Mouse (Mus musculus): ENCODE data around the gene Prelid3b. TPM values are rescaled to one million over a fixed set of nuclear protein-coding genes. Genes with fewer than 3 reads are reported as not detected.

Gene Prelid3b
- polyA plus RNA-seq, 1 experiment from 2014 or later, result 102 TPM

DNA sequence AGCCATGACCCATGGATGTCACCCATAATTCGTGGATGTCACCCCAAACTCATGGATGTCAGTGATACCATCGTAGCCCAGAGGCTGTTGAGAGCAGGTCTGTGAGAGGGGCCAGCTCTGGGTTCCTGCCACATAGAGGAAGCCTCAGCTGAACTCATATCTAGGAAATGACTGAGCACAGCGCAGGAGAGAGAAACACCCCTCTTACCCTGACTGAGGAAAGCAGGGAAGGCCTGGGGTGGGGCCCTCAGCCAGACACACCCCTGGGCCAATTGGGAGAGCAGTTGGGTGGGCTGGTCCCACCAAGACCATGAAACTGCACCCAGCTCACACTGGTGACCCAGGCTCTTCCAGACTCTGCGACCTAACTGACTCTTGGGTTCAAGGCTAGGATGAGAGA, 22.5 kb downstream of the Prelid3b start, which contains the start of gene Tubb1:
Gene Tubb1, plus strand, starts transcription at position 343 of the 400 bp plus-strand sequence.
- no peaks in the 10 kb centered on the region for H3K27me3 ChIP-seq (replicated peaks)
- H3K4me1 ChIP-seq, result no peaks in the 10 kb centered on the region
- WGBS, result 79% methylated on average over 4 of the region's 4 CpGs
- H3K36me3 ChIP-seq, result no peaks in the 10 kb centered on the region
- H3K4me2 ChIP-seq (replicated peaks), result no peak within 1 kb of the TSS
- no peak for ATAC-seq (ENCODE audit: low FRiP score, low read depth)
- H3K9ac ChIP-seq, result no peak within 1 kb of the TSS
- no peaks in the 10 kb centered on the region for H3K9me3 ChIP-seq
- no peak within 1 kb of the TSS for H3K4me3 ChIP-seq
- H3K27ac ChIP-seq, result no peak within 1 kb of the TSS

DNA sequence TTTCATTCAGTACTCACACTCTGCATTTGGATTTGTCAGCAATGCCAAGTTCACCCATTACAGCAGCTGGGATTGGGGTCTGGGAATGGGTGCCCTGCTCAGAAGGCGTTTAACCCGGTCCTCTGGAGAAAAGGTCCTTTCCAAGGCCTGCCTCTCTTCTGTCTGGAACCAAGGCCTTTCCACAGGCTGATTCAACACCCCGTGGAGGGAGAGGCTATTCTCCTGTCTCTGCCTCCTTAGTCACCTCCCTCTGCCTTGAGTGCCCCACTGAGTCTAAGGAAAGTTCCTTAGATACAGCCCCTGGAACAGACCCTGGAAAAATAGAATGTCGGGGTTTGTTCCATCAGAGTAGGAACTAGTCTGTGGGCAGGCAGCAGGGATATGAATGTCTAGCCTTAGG, 24.5 kb downstream of the Prelid3b start:
- H3K9me3 ChIP-seq, result no peaks in the 10 kb centered on the region
- WGBS, result 80% methylated on average over 4 of the region's 4 CpGs
- H3K4me2 ChIP-seq (replicated peaks), result no peak overlapping the region
- H3K27ac ChIP-seq, result no peak overlapping the region
- H3K27me3 ChIP-seq (replicated peaks), result no peaks in the 10 kb centered on the region
- no peak for ATAC-seq (ENCODE audit: low FRiP score, low read depth)
- no peaks in the 10 kb centered on the region for H3K36me3 ChIP-seq
- no peaks in the 10 kb centered on the region for H3K4me1 ChIP-seq
- H3K9ac ChIP-seq, result no peak overlapping the region
- no peak overlapping the region for H3K4me3 ChIP-seq

DNA sequence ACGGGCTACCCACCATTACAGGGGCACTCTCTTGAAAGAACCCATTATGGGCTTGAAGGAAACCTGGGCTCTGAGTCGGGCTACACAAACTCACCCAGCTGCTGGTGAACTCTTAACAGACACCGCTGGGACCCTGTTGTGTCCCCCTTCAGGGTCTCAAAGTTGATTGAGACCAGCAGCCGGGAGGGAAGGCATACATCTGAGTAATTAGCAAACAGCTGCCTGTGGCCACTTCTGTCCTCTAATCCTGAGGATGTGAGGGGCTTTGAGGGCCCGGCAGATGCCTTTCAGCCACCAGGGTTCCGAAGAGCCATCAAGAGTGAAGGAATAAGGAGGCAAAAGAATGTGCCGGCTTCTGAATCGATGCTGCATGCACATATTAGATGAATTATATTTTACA, 26.0 kb downstream of the Prelid3b start:
- 68% methylated on average over 8 of the region's 8 CpGs for WGBS
- Histone ChIP-seq H3K36me3 (no peaks in the 10 kb centered on the region), H3K27me3 (replicated peaks) (no peaks in the 10 kb centered on the region), H3K27ac (no peak overlapping the region), H3K4me1 (0 out of 2 replicates have a peak, but pooled peaks cover 3% of the 10 kb centered on the region), H3K4me3 (no peak overlapping the region), H3K4me2 (replicated peaks) (no peak overlapping the region), H3K9me3 (no peaks in the 10 kb centered on the region), H3K9ac (no peak overlapping the region)
- ATAC-seq (ENCODE audit: low FRiP score, low read depth), result no peak

DNA sequence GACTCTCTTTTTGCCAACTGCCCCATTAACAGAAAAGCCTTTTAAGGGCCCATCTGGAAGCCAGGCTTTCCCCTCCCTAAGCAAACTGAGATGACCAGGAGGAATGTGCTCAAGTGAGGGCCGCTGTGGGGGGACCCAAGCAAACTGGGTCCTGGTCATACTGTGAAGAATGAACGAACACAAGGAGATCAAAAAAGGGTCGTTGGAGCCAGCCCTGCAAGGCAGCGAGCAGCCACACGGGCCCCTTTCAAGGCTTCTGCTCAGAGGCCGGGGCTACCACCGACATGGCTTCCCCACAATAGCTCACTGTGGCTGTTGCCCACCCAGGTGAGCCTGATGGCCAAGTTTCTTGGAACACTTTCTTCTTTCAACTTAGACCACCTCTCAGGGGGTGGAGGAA, 26.4 kb downstream of the Prelid3b start:
- ATAC-seq (ENCODE audit: low FRiP score, low read depth), result no peak
- Histone ChIP-seq H3K4me2 (replicated peaks) (no peak overlapping the region), H3K27ac (no peak overlapping the region), H3K9ac (no peak overlapping the region), H3K27me3 (replicated peaks) (no peaks in the 10 kb centered on the region), H3K36me3 (no peaks in the 10 kb centered on the region), H3K4me1 (0 out of 2 replicates have a peak, but pooled peaks cover 3% of the 10 kb centered on the region), H3K9me3 (no peaks in the 10 kb centered on the region), H3K4me3 (no peak overlapping the region)
- WGBS, result 37% methylated on average over 7 of the region's 7 CpGs

DNA sequence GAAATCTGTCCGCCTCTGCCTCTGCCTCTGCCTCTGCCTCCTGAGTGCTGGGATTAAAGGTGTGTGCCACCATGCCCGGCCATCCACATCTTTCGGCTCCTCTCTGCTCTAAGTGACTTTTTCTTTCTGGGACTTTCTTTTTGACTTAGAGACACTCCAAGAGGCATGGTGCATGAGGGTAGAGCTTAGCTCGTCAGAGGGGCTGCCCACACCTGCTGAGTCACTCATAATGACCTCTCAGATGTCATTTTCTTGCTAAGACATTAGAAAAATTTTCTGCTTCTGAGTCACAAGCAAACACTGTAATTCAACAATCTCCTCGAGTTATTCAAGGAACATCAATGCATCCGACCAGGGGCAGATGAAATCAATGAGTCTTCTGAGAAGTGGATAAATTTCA, 27.9 kb downstream of the Prelid3b start:
- no peak overlapping the region for H3K4me2 ChIP-seq (replicated peaks)
- H3K4me1 ChIP-seq, result 0 out of 2 replicates have a peak, but pooled peaks cover 3% of the 10 kb centered on the region
- no peak overlapping the region for H3K27ac ChIP-seq
- H3K27me3 ChIP-seq (replicated peaks), result no peaks in the 10 kb centered on the region
- H3K36me3 ChIP-seq, result no peaks in the 10 kb centered on the region
- no peak overlapping the region for H3K4me3 ChIP-seq
- H3K9ac ChIP-seq, result no peak overlapping the region
- no peak for ATAC-seq (ENCODE audit: low FRiP score, low read depth)
- 83% methylated on average over 6 of the region's 6 CpGs for WGBS
- H3K9me3 ChIP-seq, result no peaks in the 10 kb centered on the region

DNA sequence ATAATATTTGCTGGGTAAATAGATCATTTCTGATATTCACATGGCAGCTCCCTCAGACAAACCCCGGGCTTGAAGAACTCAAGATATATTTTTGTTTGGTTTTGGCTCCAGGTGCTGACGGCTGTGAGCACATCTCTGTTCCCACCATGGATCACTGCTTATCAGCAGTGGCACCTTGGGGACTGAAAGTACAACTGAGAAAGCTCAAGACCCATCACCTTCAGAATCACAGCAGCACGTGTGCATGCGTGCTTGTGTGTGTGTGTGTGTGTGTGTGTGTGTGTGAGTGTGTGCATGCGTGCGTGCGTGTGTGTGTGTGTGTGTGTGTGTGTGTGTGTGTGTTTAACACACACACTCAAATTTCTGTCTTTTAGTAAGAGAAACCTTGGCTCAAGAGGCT, 28.5 kb downstream of the Prelid3b start:
- no peak for ATAC-seq (ENCODE audit: low FRiP score, low read depth)
- Histone ChIP-seq H3K4me1 (0 out of 2 replicates have a peak, but pooled peaks cover 4% of the 10 kb centered on the region), H3K27ac (no peak overlapping the region), H3K27me3 (replicated peaks) (no peaks in the 10 kb centered on the region), H3K9me3 (no peaks in the 10 kb centered on the region), H3K9ac (no peak overlapping the region), H3K4me3 (no peak overlapping the region), H3K4me2 (replicated peaks) (no peak overlapping the region), H3K36me3 (no peaks in the 10 kb centered on the region)
- 78% methylated on average over 7 of the region's 7 CpGs for WGBS

DNA sequence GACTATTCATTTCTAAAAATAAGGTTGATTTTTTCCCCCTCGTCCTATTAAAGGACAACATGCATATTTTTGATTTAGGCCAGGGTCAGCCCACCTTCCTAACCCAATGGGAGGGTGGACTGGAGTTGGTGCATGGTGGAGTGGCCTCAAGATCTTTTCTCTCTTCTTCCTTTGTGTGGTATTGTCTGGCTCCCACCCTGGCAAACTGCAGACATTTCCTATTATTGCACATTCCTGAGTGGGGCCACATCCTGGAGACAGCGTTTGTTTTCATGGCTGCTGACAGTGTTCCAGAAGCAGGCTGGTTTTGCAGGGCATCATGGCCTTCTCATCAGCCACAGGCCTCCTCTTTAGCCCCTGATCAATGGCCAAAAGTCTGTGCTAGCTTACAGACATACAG, 29.8 kb downstream of the Prelid3b start:
- WGBS, result 55% methylated on average over 2 of the region's 2 CpGs
- no peak overlapping the region for H3K4me3 ChIP-seq
- no peak overlapping the region for H3K27ac ChIP-seq
- H3K36me3 ChIP-seq, result no peaks in the 10 kb centered on the region
- no peak overlapping the region for H3K9ac ChIP-seq
- no peaks in the 10 kb centered on the region for H3K9me3 ChIP-seq
- H3K27me3 ChIP-seq (replicated peaks), result no peaks in the 10 kb centered on the region
- H3K4me2 ChIP-seq (replicated peaks), result no peak overlapping the region
- ATAC-seq (ENCODE audit: low FRiP score, low read depth), result no peak
- H3K4me1 ChIP-seq, result peaks cover 16% of the 10 kb centered on the region

DNA sequence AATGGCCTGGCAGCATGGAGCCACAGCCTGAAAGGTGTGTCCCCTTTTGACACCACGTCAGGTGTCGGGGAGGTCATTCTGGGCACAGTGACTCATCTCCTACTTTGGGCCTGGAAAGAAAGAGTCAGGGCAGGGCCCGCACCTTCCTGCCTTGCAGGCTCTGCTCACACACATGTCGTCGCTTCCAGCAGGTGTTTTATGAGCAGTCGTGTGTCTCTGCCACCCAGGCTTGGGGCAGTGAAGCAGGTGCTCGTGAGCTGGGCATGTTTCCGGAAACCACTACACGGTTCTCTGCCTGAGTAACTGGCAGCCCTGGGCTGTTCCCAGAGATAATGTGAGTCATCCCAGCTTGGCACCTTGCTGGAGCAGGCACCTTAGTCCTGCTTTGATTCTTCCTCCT, 30.4 kb downstream of the Prelid3b start:
- H3K36me3 ChIP-seq, result no peaks in the 10 kb centered on the region
- WGBS, result 75% methylated on average over 9 of the region's 9 CpGs
- no peak overlapping the region for H3K4me3 ChIP-seq
- H3K4me1 ChIP-seq, result peaks cover 19% of the 10 kb centered on the region
- no peak for ATAC-seq (ENCODE audit: low FRiP score, low read depth)
- no peaks in the 10 kb centered on the region for H3K27me3 ChIP-seq (replicated peaks)
- no peak overlapping the region for H3K9ac ChIP-seq
- no peak overlapping the region for H3K27ac ChIP-seq
- H3K4me2 ChIP-seq (replicated peaks), result no peak overlapping the region
- no peaks in the 10 kb centered on the region for H3K9me3 ChIP-seq

DNA sequence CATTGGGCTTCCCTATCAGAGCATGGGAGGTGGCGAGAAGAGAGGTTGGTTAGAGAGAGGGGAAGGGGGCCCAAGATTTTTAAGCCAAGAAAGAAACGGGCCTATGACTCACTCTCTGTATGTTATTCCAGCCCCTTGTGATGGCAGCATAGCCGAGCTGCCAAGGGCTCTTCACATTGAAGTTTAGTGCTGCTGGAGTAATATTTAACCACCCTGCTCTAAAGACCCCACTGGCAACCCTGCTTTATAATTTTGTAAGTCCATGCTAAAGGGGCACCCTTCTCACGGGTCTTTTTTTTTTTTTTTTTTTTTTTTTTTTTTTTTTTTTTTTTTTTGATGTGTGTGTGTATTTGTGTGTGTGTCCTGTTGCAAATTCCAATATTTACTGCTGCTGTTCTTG, 31.0 kb downstream of the Prelid3b start:
- Histone ChIP-seq H3K9ac (no peak overlapping the region), H3K4me2 (replicated peaks) (no peak overlapping the region), H3K36me3 (no peaks in the 10 kb centered on the region), H3K27ac (no peak overlapping the region), H3K9me3 (no peaks in the 10 kb centered on the region), H3K4me1 (peaks cover 19% of the 10 kb centered on the region), H3K27me3 (replicated peaks) (no peaks in the 10 kb centered on the region), H3K4me3 (no peak overlapping the region)
- 74% methylated on average over 4 of the region's 4 CpGs for WGBS
- no peak for ATAC-seq (ENCODE audit: low FRiP score, low read depth)

DNA sequence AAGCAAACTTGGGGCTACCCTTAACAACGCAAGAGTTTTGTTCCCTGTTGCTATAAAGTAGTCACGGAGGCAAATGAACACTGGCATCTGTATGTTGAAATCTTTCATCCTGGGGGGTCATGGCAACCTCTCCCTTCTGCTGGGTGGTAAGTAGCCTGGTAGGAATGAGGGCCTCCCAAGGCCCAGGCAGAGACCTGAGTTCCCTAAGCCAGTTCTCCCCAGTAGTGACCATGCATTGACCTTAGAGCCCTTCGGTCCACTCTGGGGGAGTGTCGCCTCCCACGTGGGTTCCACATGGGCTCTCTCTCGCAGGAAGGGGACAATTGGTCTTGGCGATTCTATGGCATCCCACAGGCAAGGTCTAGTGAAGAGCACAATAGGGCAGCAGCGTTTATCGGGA, 32.9 kb downstream of the Prelid3b start:
- no peak overlapping the region for H3K9ac ChIP-seq
- WGBS, result 77% methylated on average over 9 of the region's 9 CpGs
- H3K9me3 ChIP-seq, result no peaks in the 10 kb centered on the region
- no peaks in the 10 kb centered on the region for H3K27me3 ChIP-seq (replicated peaks)
- H3K4me2 ChIP-seq (replicated peaks), result no peak overlapping the region
- ATAC-seq (ENCODE audit: low FRiP score, low read depth), result no peak
- no peak overlapping the region for H3K4me3 ChIP-seq
- 0 out of 2 replicates have a peak, but pooled peaks cover 3% of the 10 kb centered on the region for H3K36me3 ChIP-seq
- H3K27ac ChIP-seq, result no peak overlapping the region
- H3K4me1 ChIP-seq, result peaks cover 19% of the 10 kb centered on the region

DNA sequence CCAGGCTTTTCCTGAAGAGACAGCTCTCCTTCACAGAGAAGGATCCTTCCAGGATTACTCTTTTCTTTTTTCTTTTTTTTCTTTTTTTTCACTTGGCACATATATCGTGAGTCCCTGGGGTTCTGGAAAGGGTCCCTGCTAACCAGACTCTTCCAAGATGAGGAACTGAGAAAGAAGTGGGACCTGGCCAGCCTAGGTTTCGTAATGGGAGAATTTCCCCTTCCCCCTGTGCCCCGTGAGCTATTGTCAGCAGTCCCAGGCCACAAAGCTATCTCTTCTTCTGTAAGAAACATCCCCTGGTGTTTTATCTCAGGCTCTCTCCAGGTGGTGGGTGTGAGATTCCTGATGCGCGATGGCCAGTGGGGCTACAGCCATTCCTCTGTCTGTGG, 33.4 kb downstream of the Prelid3b start:
- peak overlapping the region; percentile 50; the same call in 1 of the 2 replicates for H3K4me3 ChIP-seq
- H3K27ac ChIP-seq, result no peak overlapping the region
- 51% methylated on average over 5 of the region's 5 CpGs for WGBS
- H3K27me3 ChIP-seq (replicated peaks), result no peaks in the 10 kb centered on the region
- H3K4me2 ChIP-seq (replicated peaks), result peak overlapping the region; percentile 74
- no peaks in the 10 kb centered on the region for H3K9me3 ChIP-seq
- peaks cover 19% of the 10 kb centered on the region for H3K4me1 ChIP-seq
- 0 out of 2 replicates have a peak overlapping the region, but pooled peaks have one; percentile 63 for H3K9ac ChIP-seq
- ATAC-seq (ENCODE audit: low FRiP score, low read depth), result no peak
- peaks cover 7% of the 10 kb centered on the region; the same call in 1 of the 2 replicates for H3K36me3 ChIP-seq

DNA sequence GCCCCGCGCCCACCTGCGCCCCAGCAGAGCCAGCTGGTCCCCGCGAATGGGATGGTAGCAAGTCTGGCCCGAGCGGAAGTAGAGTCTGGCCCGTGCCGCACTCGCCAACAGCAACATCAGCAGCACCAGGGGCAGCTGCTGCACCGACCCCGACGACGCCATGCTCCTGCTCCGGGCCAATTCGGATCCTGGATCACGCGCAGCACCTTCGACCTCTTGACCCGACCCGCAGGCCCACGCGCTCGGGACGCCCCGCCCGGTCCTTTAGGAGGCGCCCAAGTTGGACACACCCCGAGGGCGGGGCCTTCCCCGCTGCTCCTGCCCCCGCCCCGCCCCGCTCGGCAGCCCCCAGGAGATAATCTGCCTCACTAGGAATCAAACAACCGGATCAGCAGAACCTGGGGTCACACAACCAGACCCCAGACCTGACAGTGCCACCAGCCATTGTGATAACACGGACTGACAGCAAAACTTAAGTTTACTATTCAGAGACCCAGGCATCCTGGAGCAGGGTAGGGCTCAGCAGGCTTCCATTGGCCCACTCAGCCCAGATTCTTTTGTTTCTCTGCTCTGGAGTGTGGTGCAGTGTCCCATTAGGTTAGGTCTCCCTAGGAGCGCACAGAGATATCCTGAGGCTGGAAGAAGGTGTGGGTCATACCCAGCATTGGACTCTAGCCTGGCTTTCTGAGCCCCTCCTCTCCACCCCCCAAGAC, 34.0 kb downstream of the Prelid3b start, which contains the start of gene Ctsz:
Gene Ctsz, minus strand, starts transcription at position 303 of the 713 bp plus-strand sequence.
- no peaks in the 10 kb centered on the region for H3K27me3 ChIP-seq (replicated peaks)
- no peaks in the 10 kb centered on the region for H3K9me3 ChIP-seq
- peak within 1 kb of the TSS; percentile 50 for H3K4me3 ChIP-seq
- peaks cover 7% of the 10 kb centered on the region; the same call in 1 of the 2 replicates for H3K36me3 ChIP-seq
- H3K4me2 ChIP-seq (replicated peaks), result peak within 1 kb of the TSS; percentile 74
- under 1% methylated on average over 38 of the region's 38 CpGs for WGBS
- no peak within 1 kb of the TSS for H3K27ac ChIP-seq
- H3K4me1 ChIP-seq, result peaks cover 19% of the 10 kb centered on the region
- peak; percentile 82 for ATAC-seq (ENCODE audit: low FRiP score, low read depth)
- peak within 1 kb of the TSS; percentile 63 for H3K9ac ChIP-seq

DNA sequence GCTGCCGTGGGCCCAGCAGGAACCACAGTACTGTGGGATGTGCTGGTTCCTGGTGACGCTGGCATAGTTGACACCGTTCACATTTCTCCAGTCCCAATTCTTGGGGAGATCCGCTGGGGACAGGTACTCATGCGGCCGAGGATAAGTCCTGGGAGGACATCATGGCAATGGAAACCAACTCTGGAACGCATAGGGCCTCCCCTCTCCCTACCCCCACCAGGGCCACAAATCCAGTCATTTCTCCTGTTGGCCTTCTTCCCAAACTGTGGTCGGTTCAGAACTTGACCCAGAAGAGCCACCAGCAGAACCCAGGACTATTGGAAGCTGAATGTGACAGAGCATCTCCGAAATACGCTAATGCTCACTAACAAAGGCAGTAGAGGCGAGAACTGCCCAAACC, 34.7 kb downstream of the Prelid3b start:
- Histone ChIP-seq H3K36me3 (peaks cover 7% of the 10 kb centered on the region; the same call in 1 of the 2 replicates), H3K4me3 (peak overlapping the region; percentile 50), H3K27ac (no peak overlapping the region), H3K27me3 (replicated peaks) (no peaks in the 10 kb centered on the region), H3K9me3 (no peaks in the 10 kb centered on the region), H3K4me2 (replicated peaks) (peak overlapping the region; percentile 74), H3K9ac (peak overlapping the region; percentile 63), H3K4me1 (peaks cover 19% of the 10 kb centered on the region)
- peak; percentile 5; the same call in 1 of the 2 replicates for ATAC-seq (ENCODE audit: low FRiP score, low read depth)
- 71% methylated on average over 11 of the region's 11 CpGs for WGBS

Data from neural tube, embryonic 12.5 days (tissue).